In genomic region chr10:69731341-69731740, GRCm38 (mm10) we compare ENCODE assay signal across 16 mouse cellular contexts.
DNase-seq lines count a peak whose midpoint lies in the region; ATAC-seq and TF ChIP-seq lines count a peak whose summit lies in the region.
"Had no signal": no experiment of that assay in that cellular context is flagged by ENCODE, and none has a peak within 500 bp of the region (broad histone marks: within the 10 kb centered on the region; RNA-seq: fewer than 3 reads in every experiment).

No protein-coding gene starts in this region.

- 78% methylated on average over 5 of the region's 5 CpGs for WGBS in neural tube, embryonic 11.5 days
- 66% methylated on average over 5 of the region's 5 CpGs for WGBS in hindbrain, postnatal 0 days

- no peaks in the 10 kb centered on the region for H3K9me3 ChIP-seq in neural tube, embryonic 11.5 days (ENCODE audit: control insufficient read depth, low read length)
- no peaks in the 10 kb centered on the region for H3K9me3 ChIP-seq in hindbrain, postnatal 0 days (ENCODE audit: low read length)
- H3K9me3 ChIP-seq: embryonic facial prominence, embryonic 12.5 days; heart, embryonic 13.5 days had no signal

- no peak for ATAC-seq in neural tube, embryonic 11.5 days (ENCODE audit: insufficient read depth, low FRiP score, low TSS enrichment)
- ATAC-seq in hindbrain, postnatal 0 days = no peak
- ATAC-seq: liver, postnatal 0 days had no signal

- TF ChIP-seq CTCF in hindbrain, postnatal 0 days (IDR thresholded peaks at IDR 0.05; ENCODE audit: low read depth) = no peak

- H3K27me3 ChIP-seq in neural tube, embryonic 11.5 days (ENCODE audit: control insufficient read depth, insufficient read depth, low read length) = no peaks in the 10 kb centered on the region
- H3K27me3 ChIP-seq in hindbrain, postnatal 0 days (ENCODE audit: insufficient read depth, low read length) = no peaks in the 10 kb centered on the region
- H3K27me3 ChIP-seq: embryonic facial prominence, embryonic 12.5 days; heart, embryonic 13.5 days had no signal

- H3K27ac ChIP-seq in neural tube, embryonic 11.5 days (ENCODE audit: low read depth, low read length) = peak overlapping the region; percentile 39; the same call in 1 of the 2 replicates
- peak overlapping the region; percentile 42 for H3K27ac ChIP-seq in hindbrain, postnatal 0 days
- H3K27ac ChIP-seq: heart, embryonic 13.5 days; stomach, postnatal 0 days had no signal

- no peak overlapping the region for H3K4me2 ChIP-seq in neural tube, embryonic 11.5 days (ENCODE audit: low read depth)
- H3K4me2 ChIP-seq in hindbrain, postnatal 0 days (ENCODE audit: low read depth, low read length) = no peak overlapping the region
- H3K4me2 ChIP-seq: embryonic facial prominence, embryonic 12.5 days; heart, embryonic 13.5 days had no signal

- H3K36me3 ChIP-seq in neural tube, embryonic 11.5 days (ENCODE audit: control insufficient read depth, insufficient read depth, low read length) = no peaks in the 10 kb centered on the region
- no peaks in the 10 kb centered on the region for H3K36me3 ChIP-seq in hindbrain, postnatal 0 days (ENCODE audit: insufficient read depth, low read length)
- H3K36me3 ChIP-seq: embryonic facial prominence, embryonic 12.5 days; heart, embryonic 13.5 days had no signal

- H3K4me1 ChIP-seq in neural tube, embryonic 11.5 days (ENCODE audit: control insufficient read depth, insufficient read depth, low read length) = peaks cover 20% of the 10 kb centered on the region
- peaks cover 20% of the 10 kb centered on the region for H3K4me1 ChIP-seq in hindbrain, postnatal 0 days (ENCODE audit: insufficient read depth, low read length)

- H3K9ac ChIP-seq in neural tube, embryonic 11.5 days (ENCODE audit: low read length) = no peak overlapping the region
- H3K9ac ChIP-seq in hindbrain, postnatal 0 days (replicated peaks; ENCODE audit: low read length) = no peak overlapping the region
- H3K9ac ChIP-seq: embryonic facial prominence, embryonic 12.5 days; heart, embryonic 13.5 days; liver, postnatal 0 days had no signal

- peak; percentile 48 for DNase-seq in heart, adult 11 months
- DNase-seq in heart, adult 8-10 months (ENCODE audit: low spot score) = no peak
- no peak for DNase-seq in neural tube, embryonic 11.5 days (ENCODE audit: low spot score)
- no peak for DNase-seq in neural tube, embryonic 10.5 days (ENCODE audit: extremely low spot score, low spot score)
- DNase-seq in hindbrain, postnatal 0 days (ENCODE audit: low spot score) = no peak
- DNase-seq in adrenal gland, postnatal 25 days = no peak
- DNase-seq in kidney, adult 18-20 months = no peak
- DNase-seq: adrenal gland, postnatal 36 days; kidney, adult 11 months; kidney, postnatal 25 days; liver; liver, postnatal 0 days; right cerebral cortex, postnatal 25 days had no signal

- no peak overlapping the region for H3K4me3 ChIP-seq in neural tube, embryonic 11.5 days (ENCODE audit: low read depth, low read length)
- H3K4me3 ChIP-seq in hindbrain, postnatal 0 days (ENCODE audit: low read length) = no peak overlapping the region
- H3K4me3 ChIP-seq: embryonic facial prominence, embryonic 12.5 days; heart, embryonic 13.5 days had no signal
